Mouse (Mus musculus) kidney, postnatal 25 days (tissue): ENCODE measurements around the gene Tyw3.
A peak's percentile ranks its signal among the peaks of the same experiment; 100 is the strongest.
"Not testable (repeated sequence)": the region's sequence is repeated elsewhere in the genome, so short reads cannot be mapped to it uniquely, and the experiment has no call there.

Source experiments
- DNase-seq, 2 experiments: peaks; one replicate each; pipeline ENCODE4 v3.0.0; 2021; ENCODE audit warnings: mixed read lengths in 2 of 2

Tyw3 gene

GRCm38 (mm10) chr3:154596934-154597554, at the start of gene Tyw3:
Gene Tyw3 (minus strand): TSS chr3:154597104.
- DNase-seq, result peak; percentile 98

DNA sequence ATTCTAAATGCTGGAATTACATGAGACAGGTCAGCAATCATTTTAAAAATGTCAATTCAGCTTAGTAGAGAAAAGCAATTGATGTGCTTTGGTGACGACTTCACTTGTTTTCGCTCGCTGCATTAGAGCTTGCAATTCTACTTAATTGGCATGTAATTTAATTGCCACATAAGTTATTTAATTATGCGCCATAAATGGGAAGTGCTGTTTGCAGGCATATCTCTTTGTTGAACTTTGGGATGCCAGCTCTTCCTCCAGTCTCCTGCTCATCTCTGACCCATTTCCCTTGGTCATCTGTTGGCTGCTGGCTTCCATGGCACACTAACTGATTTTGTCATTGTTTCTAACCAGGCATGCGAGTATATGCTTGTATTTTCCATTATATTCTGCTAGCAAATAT, 36.2 kb upstream of the Tyw3 start:
- DNase-seq, result no peak

DNA sequence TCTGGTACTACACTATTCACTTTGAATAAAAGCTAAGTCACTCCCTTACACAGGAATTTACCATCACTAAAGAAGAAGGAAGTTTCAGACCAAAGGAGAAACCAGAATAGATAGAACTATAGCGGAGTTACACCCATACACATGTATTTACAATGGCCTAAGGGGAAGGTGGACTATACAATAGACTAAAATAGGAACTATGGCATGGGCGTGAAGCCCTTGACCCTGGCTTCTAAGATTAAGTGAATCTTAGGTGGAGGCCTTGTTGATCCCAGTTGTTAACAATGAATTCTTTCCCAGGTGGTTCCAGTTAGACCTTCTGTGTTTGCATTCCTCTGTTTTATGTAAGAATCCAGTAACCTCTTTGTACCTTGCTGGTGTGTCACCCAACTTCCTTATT, 34.4 kb upstream of the Tyw3 start:
- not testable (repeated sequence) for DNase-seq

- DNase-seq, result no peak
These were observed 31.4 kb upstream of the Tyw3 start for GRCm38 (mm10) chr3:154628284-154628683.

- no peak for DNase-seq
These were observed 19.2 kb upstream of the Tyw3 start for GRCm38 (mm10) chr3:154616106-154616505.

DNA sequence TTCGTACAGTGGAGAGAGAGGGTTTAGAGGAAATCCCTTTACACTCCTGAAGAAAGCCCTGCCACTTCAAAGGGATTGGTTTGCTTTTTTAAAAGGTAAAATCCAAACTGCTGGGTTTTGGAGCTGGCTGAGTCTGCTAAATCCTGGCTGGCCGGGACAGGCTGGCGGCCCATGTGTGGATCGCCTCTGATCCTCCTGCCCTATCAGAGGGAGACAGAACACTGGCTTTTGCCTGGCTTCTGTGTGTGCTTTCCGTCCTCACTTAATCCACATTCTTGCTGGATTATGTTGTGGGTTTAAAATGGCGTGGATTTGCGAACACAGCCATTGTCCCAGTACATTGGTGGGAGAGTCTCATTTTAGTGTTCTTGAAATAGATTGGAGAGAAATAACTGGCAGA, 18.4 kb upstream of the Tyw3 start:
- no peak for DNase-seq

GRCm38 (mm10) chr3:154614771-154615170, 17.9 kb upstream of the Tyw3 start:
- DNase-seq, result no peak

DNA sequence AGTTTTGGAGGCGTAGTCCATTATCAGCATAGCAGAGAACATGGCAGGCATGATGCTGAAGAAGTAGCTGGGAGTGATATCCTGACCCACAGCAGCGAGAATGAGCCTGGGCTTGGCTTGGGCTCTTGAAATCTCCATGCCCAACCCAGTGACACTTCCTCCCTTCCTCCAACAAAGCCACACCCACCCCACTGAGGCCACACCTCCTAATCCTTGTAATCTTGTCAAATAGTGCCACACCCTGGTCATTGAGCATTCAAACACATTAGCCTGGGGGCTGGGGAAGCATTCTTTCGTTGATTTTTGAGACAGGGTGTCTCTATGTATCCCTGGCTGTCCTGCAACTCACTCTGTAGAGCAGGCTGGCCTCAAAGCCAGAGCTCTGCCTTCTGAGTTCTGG, 15.0 kb upstream of the Tyw3 start:
- DNase-seq, result peak in 1 of 2 experiments; percentile 45

- no peak for DNase-seq
These were observed 11.0 kb upstream of the Tyw3 start for GRCm38 (mm10) chr3:154607896-154608295.

- peak in 1 of 2 experiments; percentile 15 for DNase-seq
These were observed 8.0 kb upstream of the Tyw3 start for GRCm38 (mm10) chr3:154604871-154605270.

- DNase-seq, result no peak
These were observed 5.2 kb upstream of the Tyw3 start for GRCm38 (mm10) chr3:154602141-154602540.

GRCm38 (mm10) chr3:154597561-154597960, 657 bp upstream of the Tyw3 start:
- peak; percentile 69 to 84 for DNase-seq

GRCm38 (mm10) chr3:154596488-154596933, 393 bp downstream of the Tyw3 start, which contains the start of gene Cryz:
Gene Cryz (plus strand): TSS chr3:154596711.
- DNase-seq, result peak; percentile 93 to 95

DNA sequence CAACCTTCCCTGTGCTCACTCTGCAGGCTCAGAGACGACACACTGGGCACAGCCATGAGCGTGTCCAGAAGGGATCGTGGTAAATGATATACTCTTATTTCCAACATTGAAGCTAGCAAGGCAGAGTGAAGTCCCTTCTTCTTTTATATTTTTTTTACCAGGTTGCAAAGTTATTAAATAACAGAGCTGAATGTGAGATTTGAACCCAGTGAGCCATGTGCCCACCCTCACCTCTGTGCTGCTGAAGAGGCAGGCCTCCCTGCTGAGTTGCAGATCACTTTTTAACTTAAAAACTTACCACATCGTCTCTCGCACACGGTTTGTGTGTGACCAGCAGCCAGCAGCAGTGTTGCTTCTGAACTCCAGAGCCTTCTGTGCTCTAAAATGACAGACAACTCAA, 2.7 kb downstream of the Tyw3 start:
- DNase-seq, result peak; percentile 54 to 79

GRCm38 (mm10) chr3:154593596-154593995, 3.3 kb downstream of the Tyw3 start:
- DNase-seq, result peak in 1 of 2 experiments; percentile 52

GRCm38 (mm10) chr3:154591621-154592020, 5.3 kb downstream of the Tyw3 start:
- peak in 1 of 2 experiments; percentile 23 for DNase-seq

DNA sequence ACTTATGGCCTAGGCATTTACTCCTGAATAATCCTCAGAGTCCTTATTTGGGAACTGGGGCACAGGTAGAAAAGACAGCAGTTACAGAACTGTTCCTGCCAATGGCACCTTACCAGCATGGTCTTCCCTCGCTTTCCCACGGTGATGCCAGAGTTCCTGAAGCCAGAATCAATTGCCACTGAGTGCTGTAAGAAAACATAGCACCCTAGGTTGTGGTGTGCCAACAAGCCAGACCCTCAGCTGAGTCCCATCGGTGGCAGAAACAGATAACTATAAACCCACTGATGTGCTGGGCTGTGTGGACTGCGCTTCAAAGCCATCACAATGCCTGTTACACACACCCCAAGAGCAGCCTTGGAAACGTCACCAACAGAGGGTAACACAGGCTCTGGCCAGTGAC, 5.9 kb downstream of the Tyw3 start:
- peak in 1 of 2 experiments; percentile 25 for DNase-seq

DNA sequence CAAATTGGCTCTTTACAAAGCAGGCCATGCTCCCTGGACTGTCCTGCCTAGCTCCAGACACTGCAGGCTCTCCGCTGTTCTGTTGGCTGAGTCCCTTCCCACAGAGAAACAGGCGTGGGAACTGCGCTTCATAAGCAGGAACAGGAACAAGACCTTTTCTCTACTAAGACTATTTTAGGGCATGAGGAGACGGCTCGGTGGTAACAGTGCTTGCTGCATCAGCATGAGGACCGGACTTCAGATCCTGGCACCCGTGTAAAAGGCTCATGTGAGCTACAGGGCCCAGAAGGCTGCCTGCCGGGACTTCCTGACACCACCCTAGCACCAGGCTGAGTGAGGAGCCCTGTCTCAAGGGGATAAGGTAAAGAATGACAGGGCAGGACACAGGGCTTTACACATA, 12.6 kb downstream of the Tyw3 start:
- peak; percentile 48 to 79 for DNase-seq

DNA sequence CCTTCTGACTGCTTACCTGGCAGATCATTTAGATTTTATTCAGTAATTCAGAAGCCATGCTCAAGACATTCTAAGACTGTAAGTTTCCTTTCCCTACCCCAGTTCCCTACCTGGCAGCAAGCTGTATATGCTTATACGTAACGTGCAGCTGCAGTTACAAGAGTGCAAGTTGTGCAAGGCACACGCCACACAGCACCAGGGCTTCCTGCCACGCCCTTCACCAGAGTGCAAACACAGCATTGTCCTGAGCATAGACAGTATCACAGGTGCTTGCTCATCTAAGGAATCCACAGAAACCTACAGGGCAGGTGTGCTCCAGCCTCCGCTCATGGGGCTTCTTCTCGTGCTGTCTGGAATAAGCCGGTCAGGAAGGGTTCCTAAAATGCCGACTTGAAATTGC, 19.0 kb downstream of the Tyw3 start:
- no peak for DNase-seq

DNA sequence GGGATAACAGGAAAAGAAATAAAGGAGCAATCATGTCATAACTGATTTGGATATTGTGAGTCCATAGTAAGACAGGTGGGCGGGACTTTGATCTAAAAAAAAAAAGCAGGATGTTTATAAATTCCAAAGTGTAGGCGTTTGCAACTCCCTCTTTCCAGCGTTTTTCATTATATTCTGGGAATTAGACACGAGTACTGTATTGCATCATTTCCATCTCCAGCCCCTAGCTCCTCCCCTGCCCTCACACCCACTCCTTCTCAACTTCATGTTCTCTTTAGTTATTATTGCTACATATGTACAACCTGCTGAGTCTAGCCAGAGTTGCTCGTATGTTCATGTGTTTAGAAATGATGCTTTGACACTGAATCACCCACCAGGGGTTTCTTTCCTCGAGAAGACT, 23.2 kb downstream of the Tyw3 start:
- no peak for DNase-seq

GRCm38 (mm10) chr3:154572341-154572972, 24.4 kb downstream of the Tyw3 start:
- DNase-seq, result peak; percentile 72 to 77

GRCm38 (mm10) chr3:154570786-154571185, 26.1 kb downstream of the Tyw3 start:
- DNase-seq, result no peak

DNA sequence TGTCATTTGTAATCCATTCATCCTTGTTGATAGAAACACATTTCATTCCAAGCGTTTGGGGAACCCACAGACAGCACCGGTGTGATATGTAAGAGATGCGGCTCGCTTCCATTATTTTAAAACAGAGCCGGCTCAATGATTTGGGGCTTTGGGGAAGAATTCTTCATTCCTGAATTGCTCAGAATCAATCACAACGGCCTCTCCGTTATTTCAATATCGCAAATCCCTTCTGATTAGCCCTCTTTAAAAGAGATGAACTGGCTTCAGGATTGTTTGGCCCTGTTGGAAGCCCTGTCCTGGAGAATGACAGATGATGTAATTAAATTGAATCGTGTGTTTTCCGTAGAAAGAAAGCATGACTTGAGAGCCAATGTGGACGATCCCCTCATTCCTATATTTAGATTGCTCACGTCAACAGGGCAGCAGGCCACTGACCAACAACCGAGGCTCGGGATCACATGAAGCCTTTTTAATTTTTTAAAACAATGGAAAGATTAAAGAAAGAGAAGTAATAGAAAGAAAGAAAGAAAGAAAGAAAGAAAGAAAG, 26.8 kb downstream of the Tyw3 start:
- no peak for DNase-seq

GRCm38 (mm10) chr3:154565437-154565836, 31.5 kb downstream of the Tyw3 start:
- DNase-seq, result no peak
